Mouse (Mus musculus): ENCODE measurements at regions not wholly inside any gene's neighbourhood (a gene's known extent, or its start where the extent isn't known, plus 50 kb on each side); places are given as distances from the start of the nearest gene placed in this dataset.

DNA sequence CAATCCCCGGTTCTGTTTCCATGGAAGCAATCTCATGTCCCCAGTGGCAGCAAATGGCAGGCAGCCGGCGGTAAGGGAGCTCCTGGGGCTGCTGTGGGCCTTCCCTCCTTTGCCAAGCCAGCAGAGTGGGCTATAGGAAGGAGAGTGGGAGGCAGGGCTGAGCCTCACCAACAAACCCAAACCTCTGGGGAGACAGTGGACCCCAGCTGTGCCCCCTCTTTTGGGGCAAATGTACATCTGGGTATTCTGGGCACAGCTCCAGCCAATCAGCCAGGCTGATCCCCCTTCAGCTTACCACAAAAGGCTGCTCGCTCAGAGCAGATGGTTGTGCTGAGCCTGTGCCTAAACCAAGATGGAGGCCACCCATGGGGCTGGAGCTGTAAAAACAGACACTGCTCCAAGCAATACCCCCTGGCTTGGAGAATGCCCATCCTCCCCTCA lies 1532.3 kb upstream of the Gulo start:
- no peak for TF ChIP-seq CTCF (IDR thresholded peaks at IDR 0.05)
- no peak for TF ChIP-seq EP300 (IDR thresholded peaks at IDR 0.05)

Measured in lung, postnatal 0 days (tissue).